Mouse (Mus musculus) lung, adult 2 months (tissue): ENCODE data around the gene Slc25a33.

Experiments used
- CTCF ChIP-seq: fragments of 200-500 bp; IDR thresholded peaks from 2 replicates; pipeline ENCODE4 v1.5.1; 2011; ENCODE audit warnings: mild to moderate bottlenecking, low read length, control low read depth; ENCODE audit not compliant: insufficient read depth
- POLR2A ChIP-seq: fragments of 200-500 bp; IDR thresholded peaks from 2 replicates; pipeline ENCODE4 v1.6.1; 2011; ENCODE audit warnings: low read depth, mild to moderate bottlenecking, control low read depth, low read length, borderline replicate concordance; ENCODE audit errors: extremely low read depth

DNA sequence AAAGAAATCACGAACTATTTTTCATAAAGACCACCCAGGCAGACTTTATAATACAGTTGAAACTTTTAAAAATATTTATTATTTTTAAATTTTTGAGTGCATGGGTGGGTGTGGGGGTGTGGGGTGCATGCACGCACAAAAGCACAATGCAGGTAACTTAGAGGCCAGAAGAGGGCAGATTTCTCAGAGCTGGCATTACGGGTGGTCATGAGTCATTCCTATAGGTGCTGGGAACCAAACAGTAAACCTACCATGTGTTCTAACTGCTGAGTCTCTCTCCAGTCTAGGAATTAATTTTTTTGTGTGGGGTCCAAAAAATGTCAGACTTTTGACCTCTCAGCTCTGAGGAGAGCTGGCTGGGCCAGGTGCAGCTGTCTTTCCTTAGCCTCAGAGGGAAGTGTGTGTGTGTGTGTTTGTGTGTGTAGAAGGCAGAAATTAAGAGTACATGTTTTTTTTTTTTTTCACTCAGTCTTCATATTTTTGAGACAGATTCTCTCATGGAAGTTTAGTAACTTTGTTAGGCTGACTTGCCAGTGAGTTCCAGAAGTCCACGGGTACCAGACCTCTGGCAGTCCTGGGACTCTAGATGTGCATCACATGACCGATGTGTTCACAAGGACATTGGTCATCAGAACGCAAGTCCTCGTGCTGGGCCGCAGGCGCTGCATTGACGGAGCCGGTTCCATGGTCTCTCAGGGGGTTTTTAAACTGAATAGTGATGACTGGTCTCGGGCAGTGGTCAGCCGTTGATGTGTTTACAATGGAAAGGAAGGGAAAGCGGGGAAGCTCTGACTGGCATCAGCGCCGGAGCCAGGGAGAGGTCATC, 25.5 kb upstream of the Slc25a33 start:
- TF ChIP-seq CTCF = no peak
- TF ChIP-seq POLR2A = no peak
